Mouse (Mus musculus) kidney, adult 9 months (tissue): ENCODE data around the gene Olfr294.

Source experiments
- DNase-seq: peaks from one replicate; pipeline ENCODE4 v3.0.0; 2022

Gene Olfr294

DNA sequence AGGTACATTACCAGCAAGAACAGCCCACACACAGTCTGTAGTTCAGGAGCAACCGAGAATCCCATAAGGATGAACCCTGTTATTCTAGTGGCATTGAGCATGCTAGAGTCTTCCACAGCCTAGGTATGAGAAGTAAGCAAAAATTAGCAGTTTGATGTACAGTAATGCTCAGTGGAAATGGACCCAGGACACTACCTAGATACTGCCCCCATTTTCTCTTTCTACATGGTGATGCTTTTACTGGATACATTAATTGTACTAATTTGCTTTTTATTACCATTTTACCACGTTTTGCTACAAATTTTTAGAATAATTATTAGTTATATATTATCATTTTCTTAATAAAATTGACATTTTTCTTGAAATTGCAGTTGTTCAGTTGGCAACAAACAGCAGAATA lies at the start of gene Olfr294:
Gene Olfr294, minus strand, starts transcription at position 101 of the 400 bp plus-strand sequence.
- DNase-seq: no peak

DNA sequence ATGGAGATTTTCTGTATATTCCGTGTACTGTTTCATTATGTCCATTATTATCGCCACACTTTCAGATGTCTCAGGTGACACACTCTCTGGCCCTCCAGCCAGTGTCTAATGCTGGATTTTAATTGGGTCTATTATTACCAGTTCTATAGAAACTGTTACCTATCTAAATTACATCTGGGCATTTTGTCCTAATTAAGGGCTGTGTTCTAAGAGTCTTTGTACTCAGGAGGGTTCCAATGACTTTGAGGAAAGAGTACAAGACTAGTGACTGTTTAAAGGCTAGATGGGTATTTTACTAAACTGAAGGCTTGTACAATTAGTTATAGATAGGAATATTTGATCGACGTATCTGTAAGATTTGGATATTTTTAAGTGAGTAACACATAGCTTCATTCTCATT lies 32.3 kb upstream of the Olfr294 start, which contains the start of gene Olfr293:
Gene Olfr293, plus strand, starts transcription at position 301 of the 400 bp plus-strand sequence.
- no peak for DNase-seq

DNA sequence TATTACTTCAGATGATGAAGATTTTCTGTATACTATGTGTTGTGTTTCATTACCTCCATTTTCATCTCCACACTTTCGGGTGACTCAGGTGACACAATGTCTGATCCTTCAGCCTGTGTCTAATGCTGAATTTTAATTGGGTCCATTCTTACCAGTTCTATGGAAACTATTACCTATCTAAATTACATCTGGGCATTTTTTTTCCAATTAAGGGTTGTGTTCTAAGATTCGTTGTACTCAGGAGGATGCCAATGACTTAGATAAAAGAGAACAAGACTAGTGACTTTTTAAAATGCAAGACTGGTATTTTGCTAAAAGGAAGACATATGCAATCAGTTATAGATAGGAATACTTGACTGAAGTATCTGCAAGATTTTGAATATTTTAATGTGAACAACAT lies 32.9 kb downstream of the Olfr294 start, which contains the start of gene Olfr295:
Gene Olfr295, plus strand, starts transcription at position 301 of the 400 bp plus-strand sequence.
- DNase-seq: no peak
